Mouse (Mus musculus) gastrocnemius, postnatal 14 days (tissue): ENCODE results near the gene Prpmp5. TPM values are rescaled to one million over a fixed set of nuclear protein-coding genes. Genes with fewer than 3 reads are reported as not detected.
"Not testable (repeated sequence)": the region's sequence is repeated elsewhere in the genome, so short reads cannot be mapped to it uniquely, and the experiment has no call there.

Experiments
- DNase-seq: peaks from one replicate; pipeline ENCODE4 v3.0.0; 2021; ENCODE audit warnings: mixed read lengths
- intact Hi-C: fragments of 180-260 bp; cut with DNase I; formaldehyde crosslinking; loops from one replicate; pipeline ENCODE4 v1.15.1; 2025; ENCODE audit warnings: low total_unique reads
- long read RNA-seq, 2 experiments: library from polyadenylated mRNA; stranded (forward); transcript quantifications; one replicate each; pipeline ENCODE4 v2.0.0; 2021
- total RNA-seq, 2 experiments: library from RNA; stranded (reverse); gene quantifications; 2 replicates each; pipeline ENCODE4 v1.2.3; 2021

Gene Prpmp5
- total RNA-seq, result not detected
- long read RNA-seq, experiment 1, result 0 reads
- long read RNA-seq, experiment 2, result 0 reads

DNA sequence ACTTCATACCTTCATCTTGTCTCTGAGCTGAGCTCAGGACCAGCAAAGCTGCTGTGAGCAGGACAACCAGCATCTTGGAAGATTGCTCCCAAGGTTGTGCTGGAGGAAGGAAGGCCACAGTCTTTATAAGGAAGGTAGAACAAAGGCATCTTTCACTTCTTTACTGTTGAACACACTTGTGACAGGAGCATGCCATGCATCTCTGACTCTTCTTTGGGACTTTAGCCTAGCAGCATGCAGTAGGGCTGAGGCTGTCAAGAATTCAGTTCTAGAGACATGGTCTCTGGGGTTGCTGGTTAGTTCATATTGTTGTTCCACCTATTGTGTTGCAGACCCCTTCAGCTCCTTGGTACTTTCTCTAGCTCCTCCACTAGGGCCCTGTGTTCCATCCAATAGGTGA is at the start of gene Prpmp5:
Prpmp5 (minus strand) TSS at position 101 of the 400 bp plus-strand sequence.
- DNase-seq, intact Hi-C loops: not testable (repeated sequence)

GRCm38 (mm10) chr6:132364034-132364433 is 49.5 kb upstream of the Prpmp5 start, which contains the start of gene Gm8882:
Gene Gm8882, minus strand, starts transcription at chr6:132364134.
- intact Hi-C loops, DNase-seq: not testable (repeated sequence)

Other genes starting within 250 kb of the Prpmp5 start
- not detected for gene Prb1, start 104.2 kb downstream of the Prpmp5 start, total RNA-seq
- gene Gm8882, start 49.4 kb upstream of the Prpmp5 start, total RNA-seq, result not detected